Comparison of ENCODE assay signal across 26 mouse cellular contexts in genomic region chr7:66724514-66724913, GRCm38 (mm10). TPM values are rescaled to one million over a fixed set of nuclear protein-coding genes. Genes with fewer than 3 reads are reported as not detected.
A peak's percentile ranks its signal among the peaks of the same experiment; 100 is the strongest.
DNase-seq lines count a peak whose midpoint lies in the region; ATAC-seq and TF ChIP-seq lines count a peak whose summit lies in the region.
"Had no signal": no experiment of that assay in that cellular context is flagged by ENCODE, and none has a peak within 500 bp of the region (broad histone marks: within the 10 kb centered on the region; RNA-seq: fewer than 3 reads in every experiment).

No protein-coding gene starts in this region.

- no peaks in the 10 kb centered on the region for H3K27me3 ChIP-seq in kidney, embryonic 14.5 days (ENCODE audit: control insufficient read depth, insufficient read depth, low read length)
- no peaks in the 10 kb centered on the region for H3K27me3 ChIP-seq in kidney, postnatal 0 days (ENCODE audit: insufficient read depth, low read length)
- peaks cover 34% of the 10 kb centered on the region for H3K27me3 ChIP-seq in neural tube, embryonic 12.5 days (replicated peaks)
- H3K27me3 ChIP-seq: embryonic facial prominence, embryonic 13.5 days; forebrain, embryonic 13.5 days; hindbrain, embryonic 12.5 days; hindbrain, embryonic 15.5 days had no signal

- H3K9ac ChIP-seq in kidney, embryonic 14.5 days (ENCODE audit: low read depth, low read length), result no peak overlapping the region
- no peak overlapping the region for H3K9ac ChIP-seq in kidney, postnatal 0 days (ENCODE audit: low read depth, low read length)
- no peak overlapping the region for H3K9ac ChIP-seq in neural tube, embryonic 12.5 days
- H3K9ac ChIP-seq: embryonic facial prominence, embryonic 13.5 days; forebrain, embryonic 13.5 days; hindbrain, embryonic 12.5 days; hindbrain, embryonic 15.5 days had no signal

- H3K36me3 ChIP-seq in kidney, embryonic 14.5 days (ENCODE audit: control insufficient read depth, insufficient read depth, low read length), result no peaks in the 10 kb centered on the region
- 0 out of 2 replicates have a peak, but pooled peaks cover 3% of the 10 kb centered on the region for H3K36me3 ChIP-seq in kidney, postnatal 0 days (ENCODE audit: insufficient read depth, low read length)
- H3K36me3 ChIP-seq in neural tube, embryonic 12.5 days, result no peaks in the 10 kb centered on the region

- 31% methylated on average over 4 of the region's 4 CpGs for WGBS in kidney, embryonic 14.5 days
- 39% methylated on average over 4 of the region's 4 CpGs for WGBS in kidney, postnatal 0 days
- whole genome bisulfite sequencing in neural tube, embryonic 12.5 days, result 38% methylated on average over 4 of the region's 4 CpGs

- no peak for TF ChIP-seq CTCF in kidney, postnatal 0 days (IDR thresholded peaks at IDR 0.05; ENCODE audit: low read depth)

- no peak for DNase-seq in kidney, postnatal 36 days
- peak; percentile 82 for DNase-seq in kidney, postnatal 0 days (ENCODE audit: low spot score)
- DNase-seq in kidney, adult 9 months, result no peak
- DNase-seq in mesoderm, embryonic 11.5 days (ENCODE audit: low read depth, low spot score), result peak; percentile 33
- DNase-seq in layer of hippocampus, adult 9-10 months (ENCODE audit: low spot score), result no peak
- DNase-seq in cerebellum, adult 9-10 months, result no peak
- DNase-seq: adrenal gland, postnatal 10 days; adrenal gland, postnatal 36 days; cerebellum, adult 18-20 months; cerebellum, adult 9-11 months; cerebellum, postnatal 25 days; gastrocnemius, adult 2 months; gastrocnemius, postnatal 14 days; heart, adult 11 months had no signal

- 0 out of 2 replicates have a peak, but pooled peaks cover 6% of the 10 kb centered on the region for H3K4me1 ChIP-seq in kidney, embryonic 14.5 days (ENCODE audit: control insufficient read depth, insufficient read depth, low read length)
- no peaks in the 10 kb centered on the region for H3K4me1 ChIP-seq in kidney, postnatal 0 days (replicated peaks; ENCODE audit: insufficient read depth, low read length)
- H3K4me1 ChIP-seq in neural tube, embryonic 12.5 days, result no peaks in the 10 kb centered on the region; the same call in 1 of the 2 replicates
- H3K4me1 ChIP-seq: embryonic facial prominence, embryonic 10.5 days; forebrain, embryonic 13.5 days; hindbrain, embryonic 15.5 days had no signal

- peak; percentile 89 for ATAC-seq in kidney, embryonic 14.5 days (ENCODE audit: low FRiP score, low TSS enrichment)
- peak; percentile 65; the same call in 1 of the 2 replicates for ATAC-seq in kidney, postnatal 0 days (replicated peaks; ENCODE audit: low FRiP score, low read depth)
- peak; percentile 61 for ATAC-seq in neural tube, embryonic 12.5 days (ENCODE audit: low FRiP score, low read depth)
- ATAC-seq: forebrain, embryonic 13.5 days; forebrain, embryonic 16.5 days had no signal

- H3K27ac ChIP-seq in kidney, embryonic 14.5 days (ENCODE audit: low read depth, low read length), result no peak overlapping the region
- H3K27ac ChIP-seq in kidney, postnatal 0 days, result no peak overlapping the region
- H3K27ac ChIP-seq in neural tube, embryonic 12.5 days, result no peak overlapping the region
- H3K27ac ChIP-seq: embryonic facial prominence, embryonic 10.5 days; embryonic facial prominence, embryonic 13.5 days; forebrain, embryonic 13.5 days; gastrocnemius, adult 2 months; hindbrain, embryonic 12.5 days; hindbrain, embryonic 15.5 days had no signal

- H3K4me2 ChIP-seq in kidney, embryonic 14.5 days (replicated peaks; ENCODE audit: low read depth, low read length), result no peak overlapping the region
- H3K4me2 ChIP-seq in kidney, postnatal 0 days (ENCODE audit: low read length), result no peak overlapping the region
- no peak overlapping the region for H3K4me2 ChIP-seq in neural tube, embryonic 12.5 days (replicated peaks)
- H3K4me2 ChIP-seq: embryonic facial prominence, embryonic 13.5 days; forebrain, embryonic 13.5 days; heart, embryonic 11.5 days; hindbrain, embryonic 12.5 days; hindbrain, embryonic 15.5 days had no signal

- no peak overlapping the region for H3K4me3 ChIP-seq in kidney, embryonic 14.5 days (ENCODE audit: low read length)
- H3K4me3 ChIP-seq in kidney, postnatal 0 days (replicated peaks; ENCODE audit: low read depth, low read length), result no peak overlapping the region
- no peak overlapping the region for H3K4me3 ChIP-seq in neural tube, embryonic 12.5 days
- H3K4me3 ChIP-seq: embryonic facial prominence, embryonic 10.5 days; embryonic facial prominence, embryonic 13.5 days; erythroblast, embryonic 14.5 days; forebrain, embryonic 13.5 days; gastrocnemius, adult 2 months; hindbrain, embryonic 12.5 days; hindbrain, embryonic 15.5 days had no signal

- H3K9me3 ChIP-seq in kidney, embryonic 14.5 days (ENCODE audit: control insufficient read depth, low read length), result no peaks in the 10 kb centered on the region
- H3K9me3 ChIP-seq in kidney, postnatal 0 days (replicated peaks; ENCODE audit: low read length), result no peaks in the 10 kb centered on the region
- no peaks in the 10 kb centered on the region for H3K9me3 ChIP-seq in neural tube, embryonic 12.5 days
- H3K9me3 ChIP-seq: embryonic facial prominence, embryonic 10.5 days; embryonic facial prominence, embryonic 13.5 days; forebrain, embryonic 13.5 days; hindbrain, embryonic 12.5 days; hindbrain, embryonic 15.5 days had no signal

RNA-seq across cellular contexts. Expression of gene Cers3, which starts 18.8 kb away (rescaled TPM):
- 0.94 and 1.9 TPM in 2 replicates for polyA plus RNA-seq in kidney, embryonic 14.5 days (2014; fragmentation: Nextera tagmentation; extraction: Ambion mirVana)
- 2.1 and 2.7 TPM in 2 replicates for polyA plus RNA-seq in kidney, postnatal 0 days (2015; fragmentation: Nextera tagmentation; extraction: Ambion mirVana)
- polyA plus RNA-seq in neural tube, embryonic 12.5 days (2016; fragmentation: Nextera tagmentation; extraction: Ambion mirVana), result 0.57 and 0.75 TPM in 2 replicates
- polyA plus RNA-seq: activated CD4-positive, CD25-positive, alpha-beta regulatory T cell, adult 4 months; CD4-positive, CD25-positive, alpha-beta regulatory T cell, adult 4 months; erythroblast, embryonic 14.5 days had no signal

RNA-seq across cellular contexts. Expression of gene Lins1, which starts 34.8 kb away (rescaled TPM):
- 17.3 and 23.1 TPM in 2 replicates for polyA plus RNA-seq in kidney, embryonic 14.5 days (2014; fragmentation: Nextera tagmentation; extraction: Ambion mirVana)
- 13.5 and 13.6 TPM in 2 replicates for polyA plus RNA-seq in kidney, postnatal 0 days (2015; fragmentation: Nextera tagmentation; extraction: Ambion mirVana)
- polyA plus RNA-seq in neural tube, embryonic 12.5 days (2016; fragmentation: Nextera tagmentation; extraction: Ambion mirVana), result 21.9 and 22.7 TPM in 2 replicates

RNA-seq across cellular contexts. Expression of gene Asb7, which starts 35.1 kb away (rescaled TPM):
- polyA plus RNA-seq in kidney, embryonic 14.5 days (2014; fragmentation: Nextera tagmentation; extraction: Ambion mirVana), result 10.7 and 19.6 TPM in 2 replicates
- 12.9 and 14.3 TPM in 2 replicates for polyA plus RNA-seq in kidney, postnatal 0 days (2015; fragmentation: Nextera tagmentation; extraction: Ambion mirVana)
- 19.0 and 22.5 TPM in 2 replicates for polyA plus RNA-seq in neural tube, embryonic 12.5 days (2016; fragmentation: Nextera tagmentation; extraction: Ambion mirVana)

Comparison
In these comparisons a context has a peak if more than half of its experiments do, and no peak if none do; other contexts are left out.
1. DNase-seq: peak in kidney, postnatal 0 days (single experiment) and mesoderm, embryonic 11.5 days (single experiment); none in kidney, postnatal 36 days (0 of 2), kidney, adult 9 months (single experiment), layer of hippocampus, adult 9-10 months (single experiment) and cerebellum, adult 9-10 months (single experiment).
2. Peak in every context shown above with its lines, with median percentiles within 50 percentile points of each other: ATAC-seq.